Comparison of ENCODE assay signal across 8 mouse cellular contexts in the genomic region with DNA sequence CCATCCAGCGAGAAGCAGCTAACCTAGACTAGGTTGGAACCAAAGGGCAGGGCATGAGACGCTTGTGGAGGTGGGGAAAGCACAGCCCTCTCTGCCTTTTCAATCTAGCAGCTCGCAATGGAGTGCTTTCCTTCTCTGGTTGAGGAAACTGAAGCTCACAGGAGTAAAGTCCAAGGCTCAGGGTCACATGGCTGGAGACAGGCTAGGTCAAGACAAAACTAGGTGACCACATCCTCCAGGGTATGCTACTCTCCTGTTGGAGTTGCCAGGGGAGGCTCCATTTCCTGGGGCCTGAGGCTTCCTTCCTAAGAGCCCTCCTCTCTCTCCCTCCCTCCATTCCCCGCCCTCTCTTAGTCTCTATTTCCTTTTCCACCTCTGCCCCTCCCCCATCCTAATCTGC.
DNase-seq lines count a peak whose midpoint lies in the region; ATAC-seq and TF ChIP-seq lines count a peak whose summit lies in the region.

No protein-coding gene starts in this region.

- no peak for ATAC-seq in stomach, postnatal 0 days (ENCODE audit: low FRiP score, low TSS enrichment)

- 53% methylated on average over 4 of the region's 4 CpGs for WGBS in thymus, adult 2 months
- 54% methylated on average over 4 of the region's 4 CpGs for WGBS in hindbrain, embryonic 10.5 days
- 67% methylated on average over 4 of the region's 4 CpGs for WGBS in stomach, postnatal 0 days

- TF ChIP-seq CTCF in thymus, adult 2 months (IDR thresholded peaks at IDR 0.05; ENCODE audit: borderline replicate concordance, control insufficient read depth, extremely low read depth, insufficient read depth, low read length, poor library complexity): no peak
- no peak for TF ChIP-seq CTCF in stomach, postnatal 0 days (IDR thresholded peaks at IDR 0.05; ENCODE audit: low read depth)

- no peak overlapping the region for H3K4me3 ChIP-seq in thymus, adult 2 months (ENCODE audit: control insufficient read depth, insufficient read depth, low read length)
- no peak overlapping the region for H3K4me3 ChIP-seq in hindbrain, embryonic 10.5 days
- H3K4me3 ChIP-seq in stomach, postnatal 0 days (ENCODE audit: low read depth, low read length): no peak overlapping the region

- TF ChIP-seq POLR2A in thymus, adult 2 months (IDR thresholded peaks at IDR 0.05; ENCODE audit: control insufficient read depth, extremely low read depth, insufficient read depth, low read length, poor library complexity): no peak

- DNase-seq in thymus, adult 2 months: no peak
- no peak for DNase-seq in thymus, adult 18-20 months
- DNase-seq in hindbrain, embryonic 10.5 days (ENCODE audit: low spot score): no peak
- DNase-seq in kidney, postnatal 14 days: peak; percentile 49
- DNase-seq in stomach, postnatal 0 days (ENCODE audit: low spot score): no peak
- DNase-seq in gastrocnemius, adult 18-20 months (ENCODE audit: low spot score): no peak
- no peak for DNase-seq in adrenal gland, adult 2 months
- no peak for DNase-seq in embryo, embryonic 10.5 days (ENCODE audit: low spot score)

- peaks cover 3% of the 10 kb centered on the region; the same call in 1 of the 2 replicates for H3K36me3 ChIP-seq in thymus, adult 2 months (ENCODE audit: control insufficient read depth, insufficient read depth, low read length)
- H3K36me3 ChIP-seq in hindbrain, embryonic 10.5 days: peaks cover 96% of the 10 kb centered on the region
- H3K36me3 ChIP-seq in stomach, postnatal 0 days (ENCODE audit: control insufficient read depth, insufficient read depth, low read length): peaks cover 5% of the 10 kb centered on the region; the same call in 1 of the 2 replicates

- no peaks in the 10 kb centered on the region for H3K27me3 ChIP-seq in thymus, adult 2 months (ENCODE audit: control insufficient read depth, insufficient read depth, low read length)
- no peaks in the 10 kb centered on the region for H3K27me3 ChIP-seq in hindbrain, embryonic 10.5 days (ENCODE audit: insufficient read depth, poor library complexity, severe bottlenecking)
- no peaks in the 10 kb centered on the region for H3K27me3 ChIP-seq in stomach, postnatal 0 days (ENCODE audit: control insufficient read depth, insufficient read depth, low read length)

- no peak overlapping the region for H3K4me2 ChIP-seq in stomach, postnatal 0 days (replicated peaks; ENCODE audit: low read depth)

- TF ChIP-seq EP300 in stomach, postnatal 0 days (optimal IDR thresholded peaks at IDR 0.05): no peak

- H3K4me1 ChIP-seq in thymus, adult 2 months (replicated peaks; ENCODE audit: control insufficient read depth, insufficient read depth, low read length): peaks cover 30% of the 10 kb centered on the region
- H3K4me1 ChIP-seq in hindbrain, embryonic 10.5 days (replicated peaks): peaks cover 50% of the 10 kb centered on the region
- peaks cover 5% of the 10 kb centered on the region for H3K4me1 ChIP-seq in stomach, postnatal 0 days (replicated peaks; ENCODE audit: control insufficient read depth, insufficient read depth)

- H3K27ac ChIP-seq in thymus, adult 2 months (ENCODE audit: control insufficient read depth, insufficient read depth, low read length): peak overlapping the region; percentile 15; the same call in 1 of the 2 replicates
- H3K27ac ChIP-seq in hindbrain, embryonic 10.5 days: peak overlapping the region; percentile 69
- peak overlapping the region; percentile 58 for H3K27ac ChIP-seq in stomach, postnatal 0 days (replicated peaks)

- H3K9ac ChIP-seq in stomach, postnatal 0 days (ENCODE audit: low read length): no peak overlapping the region

- no peaks in the 10 kb centered on the region for H3K9me3 ChIP-seq in hindbrain, embryonic 10.5 days
- H3K9me3 ChIP-seq in stomach, postnatal 0 days (ENCODE audit: control insufficient read depth, low read length): no peaks in the 10 kb centered on the region

Comparison
In these comparisons a context has a peak if more than half of its experiments do, and no peak if none do; other contexts are left out.
1. H3K27ac ChIP-seq: peak in every context shown above with its lines; median percentile 69 in hindbrain, embryonic 10.5 days; 58 in stomach, postnatal 0 days; 15 in thymus, adult 2 months.